Mouse (Mus musculus): ENCODE measurements around the gene Fbxo24.
"Not testable (repeated sequence)": the region's sequence is repeated elsewhere in the genome, so short reads cannot be mapped to it uniquely, and the experiment has no call there.

Gene Fbxo24

GRCm38 (mm10) chr5:137641054-137641453 is 12.3 kb upstream of the Fbxo24 start, which contains the start of gene Sap25:
Gene Sap25 (plus strand): TSS chr5:137641334.
- DNase-seq = peak; percentile 70

GRCm38 (mm10) chr5:137639472-137639871 is 10.7 kb upstream of the Fbxo24 start:
- no peak for DNase-seq

- DNase-seq = no peak
These were observed 4.7 kb upstream of the Fbxo24 start for GRCm38 (mm10) chr5:137633397-137634084.

GRCm38 (mm10) chr5:137631591-137631990 is 2.8 kb upstream of the Fbxo24 start:
- DNase-seq = no peak

- DNase-seq = peak; percentile 92
These were observed 2.4 kb upstream of the Fbxo24 start for GRCm38 (mm10) chr5:137631171-137631570.

GRCm38 (mm10) chr5:137630602-137631001 is 1.8 kb upstream of the Fbxo24 start:
- DNase-seq = peak; percentile 51

- DNase-seq = peak; percentile 71
These were observed 1.2 kb upstream of the Fbxo24 start for GRCm38 (mm10) chr5:137629906-137630545.

- DNase-seq = no peak
These were observed 512 bp upstream of the Fbxo24 start for GRCm38 (mm10) chr5:137629306-137629721.

- DNase-seq = peak; percentile 43
These were observed 811 bp downstream of the Fbxo24 start for GRCm38 (mm10) chr5:137627991-137628390.

GRCm38 (mm10) chr5:137623937-137624530 is 4.8 kb downstream of the Fbxo24 start:
- no peak for DNase-seq

- DNase-seq = no peak
These were observed 13.5 kb downstream of the Fbxo24 start for GRCm38 (mm10) chr5:137615347-137615746.

GRCm38 (mm10) chr5:137614921-137615320 is 13.9 kb downstream of the Fbxo24 start:
- DNase-seq = not testable (repeated sequence)

- DNase-seq = no peak
These were observed 15.3 kb downstream of the Fbxo24 start, which contains the start of gene Pcolce for GRCm38 (mm10) chr5:137613550-137613949. Gene Pcolce (minus strand): TSS chr5:137613784.

- DNase-seq = no peak
These were observed 15.7 kb downstream of the Fbxo24 start for GRCm38 (mm10) chr5:137613076-137613475.

- no peak for DNase-seq
These were observed 17.6 kb downstream of the Fbxo24 start for GRCm38 (mm10) chr5:137611245-137611602.

GRCm38 (mm10) chr5:137610548-137611244 is 18.1 kb downstream of the Fbxo24 start:
- DNase-seq = no peak

GRCm38 (mm10) chr5:137610056-137610455 is 18.7 kb downstream of the Fbxo24 start:
- no peak for DNase-seq

- no peak for DNase-seq
These were observed 19.5 kb downstream of the Fbxo24 start for GRCm38 (mm10) chr5:137609292-137609691.

- no peak for DNase-seq
These were observed 20.1 kb downstream of the Fbxo24 start for GRCm38 (mm10) chr5:137608654-137609190.

GRCm38 (mm10) chr5:137607860-137608653 is 20.7 kb downstream of the Fbxo24 start:
- no peak for DNase-seq

- DNase-seq = peak; percentile 39
These were observed 27.5 kb downstream of the Fbxo24 start for GRCm38 (mm10) chr5:137601365-137601729.
